Mouse (Mus musculus) brain, embryonic 14.5 days (tissue): ENCODE data around the gene Cxcl12.

Experiments
- CTCF ChIP-seq: fragments of 200-500 bp; IDR thresholded peaks from 2 replicates; pipeline ENCODE4 v1.5.1; 2012; ENCODE audit warnings: inconsistent platforms, mild to moderate bottlenecking, moderate library complexity, borderline replicate concordance; ENCODE audit not compliant: insufficient read depth, insufficient read length; ENCODE audit errors: extremely low read depth
- POLR2A ChIP-seq: fragments of 200-500 bp; IDR thresholded peaks from 2 replicates; pipeline ENCODE4 v1.6.1; 2012; ENCODE audit warnings: mild to moderate bottlenecking, inconsistent platforms, borderline replicate concordance; ENCODE audit not compliant: poor library complexity, insufficient read depth, insufficient read length, severe bottlenecking; ENCODE audit errors: extremely low read depth

GRCm38 (mm10) chr6:117210086-117210485, 41.8 kb downstream of the Cxcl12 start:
- no peak for TF ChIP-seq POLR2A
- no peak for TF ChIP-seq CTCF
